Mouse (Mus musculus): ENCODE results near the gene Hus1b. TPM values are rescaled to one million over a fixed set of nuclear protein-coding genes. Genes with fewer than 3 reads are reported as not detected.
A peak's percentile ranks its signal among the peaks of the same experiment; 100 is the strongest.

The Hus1b gene
- not detected in 2 replicates for polyA plus RNA-seq (2014; fragmentation: Nextera tagmentation; extraction: Ambion mirVana)

DNA sequence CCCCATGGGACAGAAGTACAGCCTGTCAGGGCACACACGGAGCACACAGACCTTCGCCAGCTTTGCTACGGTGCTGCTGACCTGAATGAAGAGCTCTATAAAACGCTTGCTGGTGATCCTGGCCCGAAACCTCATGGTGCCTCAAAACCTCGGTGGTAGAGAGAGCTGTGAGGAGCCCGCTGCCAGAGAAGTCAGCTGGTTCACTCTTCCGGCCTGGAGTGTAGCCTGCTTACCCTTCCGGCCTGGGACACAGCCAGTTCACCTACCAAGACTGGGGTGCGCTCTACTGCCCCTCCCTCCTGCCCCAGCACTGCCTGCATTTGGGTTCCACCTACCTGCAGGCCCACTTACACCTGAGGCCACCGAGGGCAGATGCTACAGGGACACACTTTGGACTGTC, at the start of gene Hus1b:
Gene Hus1b, minus strand, starts transcription at position 220 of the 400 bp plus-strand sequence.
- Histone ChIP-seq H3K36me3 (ENCODE audit: control insufficient read depth, insufficient read depth, low read length) (no peaks in the 10 kb centered on the region), H3K9me3 (ENCODE audit: control insufficient read depth, low read length) (no peaks in the 10 kb centered on the region), H3K27ac (ENCODE audit: low read depth, low read length) (no peak within 1 kb of the TSS), H3K4me2 (ENCODE audit: low read depth) (no peak within 1 kb of the TSS), H3K27me3 (ENCODE audit: control insufficient read depth, insufficient read depth, low read length) (no peaks in the 10 kb centered on the region), H3K4me1 (ENCODE audit: control insufficient read depth, insufficient read depth, low read length) (no peaks in the 10 kb centered on the region), H3K4me3 (ENCODE audit: low read depth, low read length) (no peak within 1 kb of the TSS), H3K9ac (ENCODE audit: low read length) (no peak within 1 kb of the TSS)
- DNase-seq (ENCODE audit: low spot score) (no peak), ATAC-seq (ENCODE audit: insufficient read depth, low FRiP score, low TSS enrichment) (no peak)
- 94% methylated on average over 11 of the region's 11 CpGs for WGBS

DNA sequence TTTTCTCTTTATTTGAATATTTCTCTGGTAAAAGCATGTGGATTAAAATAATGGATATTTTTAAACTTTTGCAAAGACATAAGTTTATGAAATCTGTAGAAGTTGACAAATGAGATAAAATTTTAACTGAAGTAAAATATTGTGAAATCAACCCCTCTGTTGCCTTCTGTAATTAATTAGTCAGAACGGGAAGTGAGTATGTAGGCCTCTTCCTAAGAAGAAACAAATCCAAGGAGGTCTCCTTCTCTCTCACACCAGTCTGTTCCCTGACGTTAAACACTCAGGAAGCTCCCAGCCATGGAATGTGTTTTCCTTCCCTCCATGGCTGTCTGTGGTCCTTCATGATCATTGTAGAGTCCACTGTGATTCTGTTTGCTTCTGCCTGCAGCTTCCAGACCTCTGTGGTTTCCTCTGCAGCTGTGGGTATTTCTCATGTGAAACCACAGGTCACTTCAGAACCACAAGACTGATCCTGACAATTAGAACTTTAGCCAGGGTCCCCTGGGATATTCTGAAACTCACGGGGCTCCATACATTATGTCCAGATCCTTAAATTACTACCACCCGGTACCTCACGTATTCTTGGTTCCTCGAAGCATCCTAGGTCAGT, 46.8 kb upstream of the Hus1b start:
- H3K36me3 ChIP-seq (ENCODE audit: control insufficient read depth, insufficient read depth, low read length): no peaks in the 10 kb centered on the region
- no peak overlapping the region for H3K27ac ChIP-seq (ENCODE audit: low read depth, low read length)
- no peak overlapping the region for H3K9ac ChIP-seq (ENCODE audit: low read length)
- H3K4me1 ChIP-seq (ENCODE audit: control insufficient read depth, insufficient read depth, low read length): no peaks in the 10 kb centered on the region
- no peak for DNase-seq (ENCODE audit: low spot score)
- no peaks in the 10 kb centered on the region for H3K9me3 ChIP-seq (ENCODE audit: control insufficient read depth, low read length)
- WGBS: 74% methylated on average over 6 of the region's 6 CpGs
- no peak overlapping the region for H3K4me2 ChIP-seq (ENCODE audit: low read depth)
- H3K4me3 ChIP-seq (ENCODE audit: low read depth, low read length): no peak overlapping the region
- no peak for ATAC-seq (ENCODE audit: insufficient read depth, low FRiP score, low TSS enrichment)
- H3K27me3 ChIP-seq (ENCODE audit: control insufficient read depth, insufficient read depth, low read length): no peaks in the 10 kb centered on the region

DNA sequence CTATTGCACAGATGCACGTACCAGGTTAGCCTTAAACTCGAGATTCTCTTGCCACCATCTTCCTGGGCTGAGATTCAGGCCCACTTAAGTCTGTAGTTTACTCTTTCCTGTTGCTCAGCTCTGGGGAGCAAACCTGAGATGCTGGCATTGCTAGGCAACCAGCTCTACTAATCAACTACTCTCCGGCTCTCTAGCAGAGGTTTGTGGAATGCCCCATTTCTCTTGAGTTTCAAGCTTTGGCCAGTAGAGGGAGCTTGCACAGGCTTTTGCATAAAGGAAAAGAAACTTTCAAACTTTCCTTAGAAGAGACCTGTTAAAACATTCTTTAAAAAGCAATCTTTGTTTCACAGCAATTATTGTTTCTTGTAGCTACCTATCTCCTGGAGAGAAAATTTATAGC, 46.3 kb upstream of the Hus1b start:
- H3K4me1 ChIP-seq (ENCODE audit: control insufficient read depth, insufficient read depth, low read length): no peaks in the 10 kb centered on the region
- H3K9me3 ChIP-seq (ENCODE audit: control insufficient read depth, low read length): no peaks in the 10 kb centered on the region
- no peaks in the 10 kb centered on the region for H3K36me3 ChIP-seq (ENCODE audit: control insufficient read depth, insufficient read depth, low read length)
- H3K27ac ChIP-seq (ENCODE audit: low read depth, low read length): no peak overlapping the region
- DNase-seq (ENCODE audit: low spot score) (peak; percentile 55), ATAC-seq (ENCODE audit: insufficient read depth, low FRiP score, low TSS enrichment) (no peak)
- H3K4me2 ChIP-seq (ENCODE audit: low read depth): no peak overlapping the region
- 37% methylated on average over 3 of the region's 3 CpGs for WGBS
- no peaks in the 10 kb centered on the region for H3K27me3 ChIP-seq (ENCODE audit: control insufficient read depth, insufficient read depth, low read length)
- H3K4me3 ChIP-seq (ENCODE audit: low read depth, low read length): no peak overlapping the region
- no peak overlapping the region for H3K9ac ChIP-seq (ENCODE audit: low read length)

DNA sequence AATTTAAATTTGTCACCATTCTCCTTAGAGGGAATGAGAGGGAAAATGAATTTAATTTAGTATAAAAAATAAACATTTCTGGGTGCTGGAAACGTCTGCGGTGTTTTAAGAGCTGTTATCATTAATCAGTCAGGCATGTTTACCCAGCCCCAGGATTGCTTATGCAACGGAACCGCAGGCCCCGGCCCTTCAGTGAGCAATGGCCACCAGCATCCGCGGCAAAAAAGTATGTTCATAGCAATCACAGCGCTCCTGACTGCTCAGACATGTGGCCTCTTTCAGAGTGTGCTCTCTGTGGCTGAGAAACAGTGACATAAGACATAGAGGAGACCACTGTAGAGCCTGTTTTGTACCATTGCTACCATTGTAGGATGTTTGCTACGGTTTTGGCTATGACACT, 42.7 kb upstream of the Hus1b start:
- H3K4me3 ChIP-seq (ENCODE audit: low read depth, low read length): no peak overlapping the region
- no peak for ATAC-seq (ENCODE audit: insufficient read depth, low FRiP score, low TSS enrichment)
- no peak overlapping the region for H3K27ac ChIP-seq (ENCODE audit: low read depth, low read length)
- H3K9ac ChIP-seq (ENCODE audit: low read length): no peak overlapping the region
- H3K27me3 ChIP-seq (ENCODE audit: control insufficient read depth, insufficient read depth, low read length): 0 out of 2 replicates have a peak, but pooled peaks cover 5% of the 10 kb centered on the region
- H3K4me1 ChIP-seq (ENCODE audit: control insufficient read depth, insufficient read depth, low read length): no peaks in the 10 kb centered on the region
- 73% methylated on average over 9 of the region's 9 CpGs for WGBS
- H3K36me3 ChIP-seq (ENCODE audit: control insufficient read depth, insufficient read depth, low read length): no peaks in the 10 kb centered on the region
- DNase-seq (ENCODE audit: low spot score): no peak
- no peaks in the 10 kb centered on the region for H3K9me3 ChIP-seq (ENCODE audit: control insufficient read depth, low read length)
- H3K4me2 ChIP-seq (ENCODE audit: low read depth): no peak overlapping the region

DNA sequence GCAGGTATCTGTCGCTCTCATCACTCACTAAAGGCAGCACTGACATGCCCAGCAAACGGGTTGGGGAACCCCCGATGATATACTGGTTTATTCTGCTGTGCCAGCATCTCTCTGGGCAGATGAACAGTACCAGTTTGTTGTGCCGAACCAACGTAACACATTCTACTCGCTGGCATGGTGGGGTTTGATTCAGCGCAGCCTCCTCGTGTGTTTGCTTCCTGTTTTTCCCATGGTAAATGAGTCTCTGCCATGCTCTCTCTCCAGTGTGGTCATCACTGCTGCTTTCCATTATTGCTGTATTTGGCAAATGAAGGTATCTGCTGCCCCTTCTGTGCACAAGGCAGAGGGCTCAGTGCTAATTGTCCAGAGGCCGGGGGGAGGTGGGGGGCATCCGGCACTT, 42.2 kb upstream of the Hus1b start:
- no peak overlapping the region for H3K4me3 ChIP-seq (ENCODE audit: low read depth, low read length)
- ATAC-seq (ENCODE audit: insufficient read depth, low FRiP score, low TSS enrichment): no peak
- 84% methylated on average over 10 of the region's 10 CpGs for WGBS
- no peak overlapping the region for H3K27ac ChIP-seq (ENCODE audit: low read depth, low read length)
- no peak overlapping the region for H3K4me2 ChIP-seq (ENCODE audit: low read depth)
- DNase-seq (ENCODE audit: low spot score): no peak
- H3K4me1 ChIP-seq (ENCODE audit: control insufficient read depth, insufficient read depth, low read length): no peaks in the 10 kb centered on the region
- H3K9ac ChIP-seq (ENCODE audit: low read length): no peak overlapping the region
- no peaks in the 10 kb centered on the region for H3K9me3 ChIP-seq (ENCODE audit: control insufficient read depth, low read length)
- H3K27me3 ChIP-seq (ENCODE audit: control insufficient read depth, insufficient read depth, low read length): 0 out of 2 replicates have a peak, but pooled peaks cover 5% of the 10 kb centered on the region
- no peaks in the 10 kb centered on the region for H3K36me3 ChIP-seq (ENCODE audit: control insufficient read depth, insufficient read depth, low read length)

DNA sequence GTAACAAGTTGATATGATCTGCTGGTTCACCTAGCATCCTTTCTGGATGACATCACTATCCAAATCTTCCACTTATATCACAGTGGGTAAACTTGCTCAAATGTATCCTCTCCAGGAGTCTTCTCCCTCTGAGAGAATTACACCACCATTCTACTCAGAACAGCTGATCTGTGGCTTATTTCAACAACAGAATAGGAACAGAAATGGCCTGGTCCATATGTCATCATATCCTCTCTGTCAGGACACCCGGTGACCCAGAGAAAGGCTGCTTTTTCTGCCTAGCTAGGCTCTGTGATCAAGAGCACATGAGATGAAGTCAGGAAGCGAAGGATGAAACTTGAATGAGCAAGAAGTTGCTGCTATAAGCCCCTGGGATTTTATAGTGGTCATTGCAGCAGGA, 40.1 kb upstream of the Hus1b start:
- H3K27ac ChIP-seq (ENCODE audit: low read depth, low read length): no peak overlapping the region
- H3K9ac ChIP-seq (ENCODE audit: low read length): no peak overlapping the region
- H3K9me3 ChIP-seq (ENCODE audit: control insufficient read depth, low read length): no peaks in the 10 kb centered on the region
- H3K4me3 ChIP-seq (ENCODE audit: low read depth, low read length): no peak overlapping the region
- no peaks in the 10 kb centered on the region for H3K36me3 ChIP-seq (ENCODE audit: control insufficient read depth, insufficient read depth, low read length)
- 80% methylated on average over 2 of the region's 2 CpGs for WGBS
- 0 out of 2 replicates have a peak, but pooled peaks cover 5% of the 10 kb centered on the region for H3K27me3 ChIP-seq (ENCODE audit: control insufficient read depth, insufficient read depth, low read length)
- H3K4me2 ChIP-seq (ENCODE audit: low read depth): no peak overlapping the region
- H3K4me1 ChIP-seq (ENCODE audit: control insufficient read depth, insufficient read depth, low read length): no peaks in the 10 kb centered on the region
- DNase-seq (ENCODE audit: low spot score) (no peak), ATAC-seq (ENCODE audit: insufficient read depth, low FRiP score, low TSS enrichment) (no peak)

DNA sequence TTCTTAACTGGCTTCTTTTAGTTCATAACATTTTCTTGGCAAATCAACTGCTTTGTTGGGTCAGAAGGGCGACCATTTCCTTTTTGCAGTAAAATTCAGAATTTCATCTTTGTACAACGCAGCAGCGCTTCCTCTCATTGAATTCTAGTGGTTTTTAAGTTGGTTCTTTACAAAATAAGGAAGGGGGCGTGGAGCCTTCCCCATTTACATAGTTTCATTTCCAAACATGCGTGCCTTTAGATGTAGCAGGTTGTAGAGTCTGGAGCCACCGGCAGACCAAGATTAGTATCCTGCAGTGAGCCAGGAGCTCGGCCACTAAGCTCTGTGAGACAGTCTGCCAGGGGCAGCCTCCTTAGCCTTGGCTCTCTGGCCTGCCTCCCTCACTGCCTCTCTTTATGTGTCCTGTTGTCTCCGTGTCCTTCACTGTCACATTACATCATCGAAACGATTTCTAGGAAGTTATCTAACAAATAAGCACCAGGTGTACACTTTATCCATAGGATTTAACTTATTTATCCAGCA, 39.4 kb upstream of the Hus1b start:
- Histone ChIP-seq H3K36me3 (ENCODE audit: control insufficient read depth, insufficient read depth, low read length) (no peaks in the 10 kb centered on the region), H3K27me3 (ENCODE audit: control insufficient read depth, insufficient read depth, low read length) (0 out of 2 replicates have a peak, but pooled peaks cover 5% of the 10 kb centered on the region), H3K27ac (ENCODE audit: low read depth, low read length) (no peak overlapping the region), H3K4me2 (ENCODE audit: low read depth) (no peak overlapping the region), H3K4me3 (ENCODE audit: low read depth, low read length) (no peak overlapping the region), H3K4me1 (ENCODE audit: control insufficient read depth, insufficient read depth, low read length) (no peaks in the 10 kb centered on the region), H3K9ac (ENCODE audit: low read length) (no peak overlapping the region), H3K9me3 (ENCODE audit: control insufficient read depth, low read length) (no peaks in the 10 kb centered on the region)
- 77% methylated on average over 10 of the region's 10 CpGs for WGBS
- DNase-seq (ENCODE audit: low spot score) (no peak), ATAC-seq (ENCODE audit: insufficient read depth, low FRiP score, low TSS enrichment) (no peak)

DNA sequence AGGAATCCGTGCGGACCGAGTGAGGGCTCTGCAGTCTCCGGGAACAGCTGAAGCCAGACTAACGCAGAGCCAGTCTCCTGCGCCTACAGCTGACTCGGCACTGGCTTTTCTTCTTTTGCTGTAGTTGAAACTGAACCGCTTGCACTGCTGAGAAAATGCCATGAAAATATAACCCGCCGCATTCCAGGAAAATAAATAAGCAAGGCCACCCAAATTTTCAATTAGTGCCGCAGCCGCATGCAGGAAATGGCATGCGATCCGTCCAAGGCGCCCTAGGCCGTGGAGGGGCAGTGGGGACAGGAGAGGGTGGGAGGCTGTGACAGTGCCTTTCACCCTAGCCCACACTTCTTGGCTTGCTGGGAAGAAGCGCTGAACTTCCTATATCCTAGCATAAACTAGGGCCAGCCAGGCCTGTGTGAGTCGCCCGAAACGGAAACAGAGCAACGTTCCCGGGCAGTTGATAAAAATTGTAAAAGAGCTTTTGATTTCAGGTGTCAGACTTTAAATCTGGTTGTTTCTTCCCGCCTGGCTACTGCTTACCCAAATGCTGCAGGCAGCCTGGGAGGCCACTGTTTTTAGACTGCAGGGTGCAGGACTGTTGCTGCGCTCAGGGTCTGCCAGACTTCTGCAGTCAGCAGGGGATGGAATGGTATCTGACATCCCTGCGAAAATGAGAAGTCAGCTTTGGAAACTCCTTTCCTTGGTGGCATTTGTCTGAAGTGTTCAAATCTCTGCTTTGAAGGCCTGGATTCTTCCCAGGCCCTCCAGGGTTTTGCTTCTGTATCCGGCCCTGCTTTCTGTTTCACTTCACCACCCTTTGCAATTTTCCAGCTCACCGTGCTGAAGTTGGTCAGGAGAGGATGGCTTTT, 38.3 kb upstream of the Hus1b start:
- Histone ChIP-seq H3K4me2 (ENCODE audit: low read depth) (peak overlapping the region; percentile 53), H3K36me3 (ENCODE audit: control insufficient read depth, insufficient read depth, low read length) (no peaks in the 10 kb centered on the region), H3K4me3 (ENCODE audit: low read depth, low read length) (peak overlapping the region; percentile 27), H3K9me3 (ENCODE audit: control insufficient read depth, low read length) (no peaks in the 10 kb centered on the region), H3K9ac (ENCODE audit: low read length) (peak overlapping the region; percentile 37), H3K27me3 (ENCODE audit: control insufficient read depth, insufficient read depth, low read length) (0 out of 2 replicates have a peak, but pooled peaks cover 5% of the 10 kb centered on the region), H3K4me1 (ENCODE audit: control insufficient read depth, insufficient read depth, low read length) (no peaks in the 10 kb centered on the region), H3K27ac (ENCODE audit: low read depth, low read length) (no peak overlapping the region)
- DNase-seq (ENCODE audit: low spot score): peak; percentile 54
- 23% methylated on average over 27 of the region's 27 CpGs for WGBS
- ATAC-seq (ENCODE audit: insufficient read depth, low FRiP score, low TSS enrichment): peak; percentile 69

Data from neural tube, embryonic 11.5 days (tissue).